ENCODE assay signal across 11 mouse cellular contexts in genomic region chr9:41715231-41715630, GRCm38 (mm10).
DNase-seq lines count a peak whose midpoint lies in the region.
"Had no signal": no experiment of that assay in that cellular context is flagged by ENCODE, and none has a peak within 500 bp of the region (broad histone marks: within the 10 kb centered on the region; RNA-seq: fewer than 3 reads in every experiment).

No protein-coding gene starts in this region.

- DNase-seq in heart, adult 11 months: peak; percentile 95
- no peak for DNase-seq in heart, postnatal 25 days (ENCODE audit: low spot score)
- DNase-seq in left cerebral cortex, postnatal 4 days: peak; percentile 14
- DNase-seq in left cerebral cortex, postnatal 25 days (ENCODE audit: low spot score in 2 of 2): no peak
- DNase-seq in gastrocnemius, postnatal 25 days: peak; percentile 42
- peak; percentile 23 for DNase-seq in heart, postnatal 4 days
- DNase-seq in thymus, postnatal 25 days: no peak
- DNase-seq in testis, postnatal 10 days (ENCODE audit: low spot score): no peak
- DNase-seq: adrenal gland, postnatal 25 days; cerebellum, adult 9-10 months; layer of hippocampus, adult 9-11 months had no signal

- intact Hi-C loops in heart, postnatal 25 days (cut with DNase I): no loop called here
- intact Hi-C loops in left cerebral cortex, postnatal 4 days (cut with DNase I): no loop called here
- intact Hi-C loops in left cerebral cortex, postnatal 25 days (cut with DNase I): no loop called here

Comparison
In these comparisons a context has a peak if more than half of its experiments do, and no peak if none do; other contexts are left out.
1. DNase-seq: peak in heart, adult 11 months (single experiment), left cerebral cortex, postnatal 4 days (single experiment), gastrocnemius, postnatal 25 days (single experiment) and heart, postnatal 4 days (single experiment); none in heart, postnatal 25 days (single experiment), left cerebral cortex, postnatal 25 days (0 of 2), thymus, postnatal 25 days (single experiment) and testis, postnatal 10 days (single experiment).